Mouse (Mus musculus) cerebral cortex, adult 2 months (tissue): ENCODE results near the gene Ap1s1.

ENCODE experiments used
- WGBS: fragments of 180-500 bp; shearing (Covaris S2); methylation state at CpG from one replicate; pipeline ENCODE4 v1.1.7; 2018; 5-methylcytosine and 5-hydroxymethylcytosine counted together

Ap1s1 gene

DNA sequence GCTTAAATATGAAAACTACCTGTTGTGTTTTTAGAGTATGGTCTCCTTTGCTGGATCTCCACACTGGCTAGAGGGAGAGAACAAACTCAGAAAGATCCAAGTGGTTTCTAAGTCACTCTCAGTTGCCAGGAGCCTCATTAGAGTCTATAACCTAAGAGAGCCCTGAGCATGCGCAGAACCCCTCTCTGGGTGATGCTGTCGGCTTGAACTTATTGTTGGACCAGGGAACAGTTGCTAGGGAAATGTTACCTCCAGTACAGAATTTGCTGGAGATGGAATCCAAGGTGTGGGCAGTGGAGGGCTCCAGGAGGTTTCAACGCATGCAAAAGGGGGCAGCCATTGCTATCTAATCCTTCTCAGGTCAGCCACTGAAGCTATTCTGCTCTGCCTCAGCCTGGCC, 21.6 kb downstream of the Ap1s1 start:
- WGBS, result 43% methylated on average over 3 of the region's 3 CpGs

- WGBS, result 87% methylated on average over 3 of the region's 3 CpGs
Observed at GRCm38 (mm10) chr5:137015913-137016312, 30.0 kb downstream of the Ap1s1 start.

- WGBS, result 62% methylated on average over 15 of the region's 15 CpGs
Observed at GRCm38 (mm10) chr5:137012401-137012950, 33.5 kb downstream of the Ap1s1 start.

GRCm38 (mm10) chr5:137009988-137010387, 35.9 kb downstream of the Ap1s1 start:
- 15% methylated on average over 3 of the region's 3 CpGs for WGBS

GRCm38 (mm10) chr5:137007276-137007675, 38.7 kb downstream of the Ap1s1 start:
- WGBS, result 67% methylated on average over 8 of the region's 8 CpGs

- 91% methylated on average over 2 of the region's 2 CpGs for WGBS
Observed at GRCm38 (mm10) chr5:137000612-137001011, 45.3 kb downstream of the Ap1s1 start.

GRCm38 (mm10) chr5:136999449-136999848, 46.5 kb downstream of the Ap1s1 start:
- 79% methylated on average over 5 of the region's 5 CpGs for WGBS

- 88% methylated on average over 6 of the region's 6 CpGs for WGBS
Observed at GRCm38 (mm10) chr5:136989801-136990200, 56.1 kb downstream of the Ap1s1 start.

GRCm38 (mm10) chr5:136988420-136988819, 57.5 kb downstream of the Ap1s1 start:
- WGBS, result 49% methylated on average over 7 of the region's 7 CpGs

DNA sequence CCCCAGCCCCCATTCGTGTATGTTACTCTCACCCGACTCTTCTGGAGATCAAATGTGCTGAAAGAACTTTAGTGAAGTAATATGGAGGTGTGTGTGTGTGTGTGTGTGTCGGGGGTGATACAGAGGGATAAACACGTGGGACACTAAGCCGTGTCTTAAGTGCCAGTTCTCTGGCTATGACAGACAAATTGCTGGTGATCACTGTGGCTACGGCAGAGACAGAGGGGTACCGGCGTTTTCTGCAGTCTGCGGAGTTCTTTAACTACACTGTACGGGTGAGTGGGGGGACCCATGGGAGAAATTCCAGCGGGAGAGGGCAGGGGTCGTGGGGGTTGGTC, 58.0 kb downstream of the Ap1s1 start, which contains the start of gene Znhit1:
Gene Znhit1 (minus strand): TSS at position 88 of the 338 bp plus-strand sequence.
- WGBS, result 4% methylated on average over 12 of the region's 12 CpGs

DNA sequence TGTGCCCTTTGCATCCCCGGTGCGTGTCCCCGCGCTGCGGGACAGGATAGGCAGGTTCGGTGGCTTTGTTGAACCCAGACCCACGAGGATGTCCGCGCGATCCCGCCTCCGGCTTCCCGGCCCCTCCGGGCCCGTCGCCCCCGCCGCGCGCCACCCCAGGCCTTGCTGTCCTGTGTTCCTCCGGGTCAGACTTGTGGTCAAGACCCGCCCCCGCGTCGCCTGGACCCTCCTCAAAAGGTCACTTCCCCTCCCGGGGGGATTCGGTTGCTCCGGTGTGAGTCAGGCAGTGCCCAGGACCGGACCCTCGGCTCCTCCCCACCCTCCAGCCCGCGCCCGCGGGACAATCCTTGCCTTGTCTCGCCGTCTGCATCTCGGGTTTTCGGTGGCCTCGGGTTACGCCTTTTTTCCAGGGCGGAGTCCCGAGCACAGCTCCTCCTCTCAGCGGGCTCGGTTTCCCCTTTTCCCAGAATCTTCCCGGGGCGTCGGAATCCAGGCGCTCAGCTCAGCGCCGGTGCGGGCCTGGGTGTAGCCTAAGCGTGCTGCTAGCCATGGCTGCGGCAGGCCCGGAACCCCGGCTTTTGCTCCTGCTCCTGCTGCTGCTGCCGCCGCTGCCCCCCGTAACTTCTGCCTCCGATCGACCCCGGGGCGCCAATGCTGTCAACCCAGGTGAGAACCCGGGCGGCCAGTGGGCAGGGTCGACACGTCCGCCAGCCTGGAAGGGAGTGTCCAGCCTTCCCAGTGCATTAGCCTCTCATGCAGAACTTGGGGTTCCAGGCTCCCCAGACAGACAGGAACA, 58.6 kb downstream of the Ap1s1 start:
- 1% methylated on average over 67 of the region's 67 CpGs for WGBS

DNA sequence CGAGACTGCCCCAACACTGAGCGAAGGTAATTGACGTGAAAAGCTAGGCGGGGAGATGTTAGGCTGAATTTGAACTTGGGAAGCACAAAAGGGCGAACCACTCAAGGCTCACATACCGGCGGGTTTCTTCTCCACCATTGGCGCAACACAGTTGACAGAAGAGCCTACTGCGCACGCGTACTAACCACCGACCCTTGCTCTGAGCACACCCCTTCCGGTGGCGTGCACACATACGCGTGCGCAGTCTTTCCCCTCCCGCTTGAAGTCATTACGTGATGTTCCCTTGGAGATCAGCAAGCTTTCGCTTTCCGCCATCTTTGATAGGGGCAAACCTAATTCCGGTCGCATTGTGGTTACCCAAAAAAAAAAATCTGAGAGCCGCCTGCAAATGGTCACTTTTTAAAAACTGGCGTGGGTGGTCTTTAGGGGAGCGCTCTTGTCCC, 59.2 kb downstream of the Ap1s1 start, which contains the start of gene Plod3:
Gene Plod3 (plus strand): TSS at position 325 of the 443 bp plus-strand sequence.
- WGBS, result under 1% methylated on average over 26 of the region's 26 CpGs
